Mouse (Mus musculus) frontal cortex, postnatal 14 days (tissue): ENCODE results near the gene Ltc4s.

Source experiments
- DNase-seq, 2 experiments: peaks; one replicate each; pipeline ENCODE4 v3.0.0; 2022; ENCODE audit warnings: low spot score in 2 of 2

Gene Ltc4s

GRCm38 (mm10) chr11:50238324-50238723 is at the start of gene Ltc4s:
TSS of gene Ltc4s (minus strand) at chr11:50238616.
- no peak for DNase-seq

DNA sequence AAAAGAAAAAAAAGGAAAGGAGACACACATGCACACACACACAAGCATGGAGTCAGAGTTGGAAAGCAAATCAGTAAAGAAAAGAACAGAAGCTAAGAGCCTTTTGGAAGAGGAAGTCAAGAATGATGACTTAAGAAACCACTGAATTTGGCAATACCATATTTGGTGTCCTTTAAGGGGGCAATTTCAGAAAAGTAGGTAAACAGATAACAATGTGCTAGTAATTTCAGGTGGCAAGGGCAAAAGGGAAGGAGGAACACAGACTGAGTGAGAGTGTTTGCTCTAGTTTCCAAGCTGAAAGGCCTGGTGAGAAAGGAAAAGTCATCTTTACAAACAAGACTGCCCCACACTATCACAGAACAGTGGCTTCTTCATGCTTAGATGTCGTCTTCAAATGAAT is 48.0 kb upstream of the Ltc4s start:
- DNase-seq = no peak

- DNase-seq = no peak
Measured at GRCm38 (mm10) chr11:50285696-50286095, 47.3 kb upstream of the Ltc4s start.

DNA sequence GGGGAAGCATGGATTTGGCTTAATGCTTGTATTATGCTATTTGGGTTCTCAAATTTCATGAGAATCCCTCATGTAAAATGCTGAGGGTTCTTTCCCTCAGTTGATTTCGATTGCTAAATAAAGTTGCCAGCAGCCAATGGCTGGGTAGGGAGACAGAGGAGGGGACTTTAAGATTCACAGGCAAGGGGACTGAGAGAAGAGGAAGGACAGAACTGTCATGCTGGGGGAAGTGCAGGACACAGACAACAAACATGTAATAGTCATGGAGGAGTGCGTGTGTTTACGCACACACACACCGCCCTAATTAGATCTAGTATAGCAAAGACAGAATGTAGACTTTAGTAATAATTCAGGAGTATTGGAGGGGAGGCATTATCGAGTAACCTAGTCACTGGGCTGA is 46.8 kb upstream of the Ltc4s start:
- no peak for DNase-seq

DNA sequence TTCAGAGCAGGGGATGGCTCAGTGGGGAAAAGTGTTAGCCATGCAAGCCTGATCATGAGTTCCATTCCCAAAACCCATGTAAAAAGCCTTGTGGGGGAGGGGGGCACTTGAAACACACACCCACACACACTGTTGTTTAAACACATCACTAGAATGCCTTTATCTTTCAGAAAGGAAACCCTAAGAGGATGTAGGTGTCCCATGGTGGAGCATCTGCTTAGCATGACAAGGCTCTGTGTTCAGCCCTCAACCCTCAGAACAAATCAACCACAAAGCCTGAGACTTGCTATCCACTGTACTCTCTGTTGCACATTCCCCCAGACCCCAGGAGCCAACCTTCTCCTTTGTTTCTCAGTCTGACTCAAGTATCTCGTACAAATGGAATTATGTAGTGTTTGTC is 41.6 kb upstream of the Ltc4s start:
- no peak for DNase-seq

GRCm38 (mm10) chr11:50279005-50279404 is 40.6 kb upstream of the Ltc4s start:
- DNase-seq = no peak

DNA sequence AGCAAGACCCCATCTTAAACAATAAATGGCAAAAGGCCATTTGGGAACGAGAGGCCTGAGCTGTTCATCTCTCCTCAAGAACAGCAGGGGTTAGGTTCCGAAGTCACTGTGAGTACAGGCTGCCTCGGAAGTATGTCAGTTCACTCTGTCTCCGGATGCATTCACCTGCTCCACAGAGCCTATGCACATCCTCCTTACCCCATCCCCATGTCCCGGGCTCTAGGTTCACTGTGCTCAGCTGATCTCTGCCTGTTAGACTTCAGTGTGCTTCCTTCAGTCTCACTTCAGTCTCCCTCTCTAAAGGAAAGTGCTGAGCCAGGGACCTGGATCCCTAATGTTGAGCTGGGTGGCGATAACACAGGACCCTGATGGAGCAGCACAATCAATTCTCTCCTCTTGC is 39.3 kb upstream of the Ltc4s start:
- no peak for DNase-seq

DNA sequence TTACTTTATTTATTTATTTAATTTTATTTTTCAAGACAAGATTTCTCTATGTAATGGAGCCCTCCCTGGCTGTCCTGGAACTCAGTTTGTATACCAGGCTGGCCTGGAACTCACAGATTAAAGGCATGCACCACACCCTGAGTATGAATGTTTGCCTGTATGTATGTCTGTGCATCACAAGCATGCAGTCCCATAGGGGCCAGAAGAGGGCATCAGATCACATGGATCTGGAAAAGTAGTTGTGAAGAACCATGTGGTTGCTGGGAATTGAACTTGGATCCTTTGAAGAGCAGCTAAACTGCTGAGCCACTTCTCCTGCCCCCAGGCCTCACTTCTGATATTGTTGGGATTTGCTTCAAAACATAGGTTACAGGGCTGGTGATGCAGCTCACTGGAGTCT is 38.6 kb upstream of the Ltc4s start:
- DNase-seq = no peak

DNA sequence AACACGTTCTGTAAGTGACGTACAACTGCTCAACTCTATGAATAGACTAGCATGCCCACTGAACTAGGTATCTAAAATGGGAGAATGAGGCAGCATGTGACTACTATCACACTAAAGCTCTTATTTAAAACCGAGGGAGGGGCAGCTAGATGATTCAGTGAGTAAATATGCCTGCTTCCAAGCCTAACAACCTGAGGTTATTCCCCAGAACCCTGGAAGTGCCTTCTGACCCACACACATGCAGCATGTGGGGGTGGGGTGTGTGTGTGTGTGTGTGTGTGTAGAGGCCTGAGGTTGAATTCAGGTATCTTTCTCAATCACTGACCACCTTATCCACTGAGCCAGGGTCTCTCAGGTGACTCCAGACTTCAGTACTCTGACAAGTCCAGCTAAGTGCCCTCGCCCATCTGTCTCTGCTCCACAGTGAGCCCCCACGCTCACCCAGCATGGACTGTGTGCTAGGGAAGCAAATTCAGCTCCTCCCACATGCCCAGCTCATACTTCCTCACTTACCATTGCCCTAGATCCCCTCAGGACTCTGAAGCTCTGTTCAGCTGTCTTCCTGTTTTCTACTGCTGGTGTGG is 37.2 kb upstream of the Ltc4s start:
- DNase-seq = no peak

- DNase-seq = no peak
Measured at GRCm38 (mm10) chr11:50275077-50275476, 36.7 kb upstream of the Ltc4s start.

DNA sequence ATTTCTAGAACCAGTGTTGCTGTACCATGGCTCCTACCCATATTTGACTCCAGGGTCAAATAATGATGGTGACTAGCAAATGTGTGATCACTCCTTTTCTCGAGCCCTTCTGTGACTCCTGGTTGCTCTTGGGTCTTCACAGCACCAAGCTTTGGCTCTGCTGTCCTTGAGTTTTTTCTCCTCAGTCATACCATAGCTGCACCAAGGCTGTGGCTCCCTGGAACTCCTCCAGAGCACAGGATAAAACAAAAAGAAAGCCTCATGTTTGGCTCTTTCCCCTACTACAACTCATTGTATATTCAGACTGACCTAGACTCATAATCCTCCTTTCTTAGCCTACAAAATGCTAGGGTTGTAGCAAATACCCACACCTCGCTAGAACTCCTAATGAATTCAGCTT is 34.4 kb upstream of the Ltc4s start:
- DNase-seq = no peak

DNA sequence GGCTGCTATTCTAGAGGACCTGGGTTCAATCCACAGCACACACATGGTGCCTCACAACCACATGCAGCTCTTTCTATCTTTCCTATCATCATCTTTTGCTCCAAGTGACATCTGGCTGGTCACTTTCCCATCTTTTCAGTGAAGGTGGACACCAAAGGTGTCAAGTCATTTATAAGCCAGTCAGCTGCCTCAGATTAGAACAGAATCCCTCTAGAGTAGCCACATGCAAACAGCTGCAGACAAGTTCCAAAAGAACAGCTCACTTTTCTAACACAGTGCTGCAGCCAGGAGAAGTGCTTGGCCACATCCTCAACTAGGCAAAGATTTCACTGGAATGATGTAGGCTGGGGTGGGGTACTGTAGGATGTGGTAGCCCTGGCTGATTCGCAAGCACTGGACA is 31.5 kb upstream of the Ltc4s start:
- DNase-seq = no peak

GRCm38 (mm10) chr11:50269163-50269562 is 30.7 kb upstream of the Ltc4s start:
- no peak for DNase-seq

DNA sequence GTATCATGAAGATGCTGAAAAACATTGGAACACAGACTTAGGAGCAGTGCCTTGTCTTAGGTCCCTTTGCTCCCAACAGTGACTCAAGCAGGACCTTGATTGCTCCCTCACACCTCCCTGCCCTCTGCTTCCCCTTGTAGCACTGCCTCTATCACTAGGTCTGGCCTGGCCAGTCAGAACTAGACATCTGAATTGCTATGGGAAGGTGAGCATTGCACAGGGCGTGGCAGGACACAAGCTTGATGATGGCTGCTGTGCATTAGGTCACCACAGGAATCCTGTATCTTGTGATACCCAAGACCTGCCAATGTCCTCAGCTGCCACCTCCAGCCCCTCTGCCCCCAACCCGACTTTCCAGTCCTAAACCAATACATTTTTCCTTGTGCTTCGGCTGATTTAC is 28.6 kb upstream of the Ltc4s start:
- no peak for DNase-seq

DNA sequence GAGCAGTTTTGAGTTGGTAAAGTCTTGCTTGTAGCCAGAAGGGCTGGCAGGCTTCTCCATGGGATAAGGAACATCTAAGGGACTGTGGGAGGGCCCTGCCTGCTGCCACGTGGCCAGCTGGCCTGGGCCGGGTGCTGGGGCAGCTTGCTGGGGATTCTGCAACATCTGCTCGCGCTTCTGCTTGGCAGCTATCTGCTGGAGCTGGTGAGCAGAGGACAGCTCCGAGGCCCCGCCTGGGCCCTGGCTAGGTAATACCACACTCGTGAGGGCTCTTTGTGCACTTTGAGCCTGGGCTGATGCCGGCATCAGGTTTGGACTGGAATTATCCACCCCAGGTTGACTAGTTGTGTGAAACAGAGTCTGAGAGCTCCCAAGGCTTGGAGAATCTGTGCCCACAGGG is 27.5 kb upstream of the Ltc4s start:
- DNase-seq = no peak

DNA sequence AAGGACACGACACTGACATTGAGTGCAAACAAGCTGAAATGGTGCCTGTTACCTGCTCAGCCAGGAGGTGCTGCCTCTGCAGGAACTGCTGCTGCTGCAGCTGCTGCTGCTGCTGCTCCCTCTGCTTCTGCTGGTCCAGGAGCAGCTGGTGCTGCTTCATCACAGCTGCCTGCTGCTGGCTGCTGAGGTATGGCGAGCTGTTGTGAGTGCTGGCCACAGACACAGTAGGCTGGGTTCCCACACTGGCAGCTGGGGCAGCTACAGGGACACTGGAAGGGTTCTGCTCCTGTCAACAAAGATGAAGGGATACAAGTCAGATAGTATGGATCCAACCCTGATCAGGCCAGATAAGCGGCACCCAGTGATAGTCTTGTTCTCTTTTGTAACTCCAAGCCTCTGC is 24.8 kb upstream of the Ltc4s start:
- DNase-seq = no peak

- no peak for DNase-seq
Measured at GRCm38 (mm10) chr11:50262020-50262419, 23.6 kb upstream of the Ltc4s start.

- DNase-seq = no peak
Measured at GRCm38 (mm10) chr11:50258310-50258709, 19.9 kb upstream of the Ltc4s start.

GRCm38 (mm10) chr11:50256615-50257014 is 18.2 kb upstream of the Ltc4s start:
- DNase-seq = no peak

DNA sequence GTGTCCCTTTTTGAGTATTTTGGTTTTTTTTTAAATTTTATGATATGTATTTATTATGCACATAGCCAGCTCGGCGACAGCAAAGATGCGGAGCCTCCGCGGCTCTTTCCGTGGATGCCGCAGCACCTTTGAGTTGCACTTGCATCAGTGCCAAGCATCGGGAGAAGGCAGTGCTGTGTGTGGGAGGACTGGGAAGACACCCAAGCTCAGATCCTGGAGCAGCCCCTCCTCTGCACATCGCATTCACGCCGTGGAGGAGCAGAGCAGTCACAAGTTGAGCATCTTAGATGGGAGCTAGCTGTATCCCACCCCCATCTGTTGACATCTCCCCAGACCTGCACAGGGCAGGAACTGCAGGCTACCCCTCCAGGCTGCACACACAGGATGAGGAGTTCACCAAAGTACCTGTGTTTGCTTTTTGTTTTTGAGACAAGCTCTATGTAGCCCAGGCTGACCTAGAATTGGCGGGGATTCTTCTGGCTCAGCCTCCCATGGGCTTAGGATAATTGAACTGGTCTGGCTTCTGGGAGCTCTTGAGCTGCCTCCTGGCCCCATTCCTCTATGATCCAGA is 15.7 kb upstream of the Ltc4s start:
- DNase-seq = peak; percentile 73 to 81

DNA sequence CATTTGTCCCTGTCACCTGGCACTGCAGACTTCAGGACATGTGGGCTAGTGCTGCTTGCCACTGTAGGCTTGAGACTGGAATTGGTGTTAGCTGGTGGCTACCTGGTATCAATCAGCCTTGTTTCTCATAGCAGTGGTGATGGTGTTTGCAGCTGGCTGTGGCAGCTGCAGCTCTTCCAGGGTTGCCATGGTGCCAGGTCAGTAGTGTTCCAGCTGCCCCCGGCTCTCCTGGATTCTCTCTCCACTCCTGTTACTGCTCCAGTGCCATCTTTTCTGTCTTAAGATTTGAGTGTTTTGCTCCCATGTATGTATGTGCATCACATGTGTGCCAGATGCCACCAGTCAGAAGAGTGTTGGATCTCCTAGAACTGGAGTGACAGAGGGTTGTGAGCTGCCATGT is 15.0 kb upstream of the Ltc4s start:
- no peak for DNase-seq

GRCm38 (mm10) chr11:50252684-50253265 is 14.4 kb upstream of the Ltc4s start:
- no peak for DNase-seq

GRCm38 (mm10) chr11:50252166-50252565 is 13.8 kb upstream of the Ltc4s start:
- DNase-seq = no peak
